Mouse (Mus musculus) hindbrain, embryonic 16.5 days (tissue): ENCODE measurements around the gene Enpp6. TPM values are rescaled to one million over a fixed set of nuclear protein-coding genes. Genes with fewer than 3 reads are reported as not detected.

ENCODE experiments used
- ATAC-seq: fragments of 200-750 bp; cut with Nextera tagmentation; 2 replicates; pipeline ENCODE4 v1.8.0; 2017; ENCODE audit warnings: moderate TSS enrichment, moderate library complexity
- H3K27ac ChIP-seq: fragments of 300-500 bp; sonication (generic); 2 replicates; pipeline ENCODE4 v1.5.1; 2014; ENCODE audit warnings: low read depth, mild to moderate bottlenecking, control low read depth, low read length, moderate library complexity
- H3K27me3 ChIP-seq: fragments of 300-500 bp; sonication (generic); replicated peaks from 2 replicates; pipeline ENCODE4 v1.6.1; 2014; ENCODE audit warnings: low read length; ENCODE audit not compliant: control insufficient read depth, insufficient read depth
- H3K36me3 ChIP-seq: fragments of 300-500 bp; sonication (generic); 2 replicates; pipeline ENCODE4 v1.6.1; 2014; ENCODE audit warnings: mild to moderate bottlenecking, low read length, moderate library complexity, mixed read lengths; ENCODE audit not compliant: control insufficient read depth, insufficient read depth
- H3K4me1 ChIP-seq: fragments of 300-500 bp; sonication (generic); 2 replicates; pipeline ENCODE4 v1.6.1; 2014; ENCODE audit warnings: low read depth, low read length; ENCODE audit not compliant: control insufficient read depth, insufficient read depth
- H3K4me2 ChIP-seq: fragments of 300-500 bp; sonication (generic); 2 replicates; pipeline ENCODE4 v1.6.1; 2014; ENCODE audit warnings: mild to moderate bottlenecking, low read length, control low read depth, moderate library complexity
- H3K4me3 ChIP-seq: fragments of 300-500 bp; sonication (generic); 2 replicates; pipeline ENCODE4 v1.5.1; 2014; ENCODE audit warnings: mild to moderate bottlenecking, low read length, control low read depth, moderate library complexity
- H3K9ac ChIP-seq: fragments of 300-500 bp; sonication (generic); 2 replicates; pipeline ENCODE4 v1.6.1; 2014; ENCODE audit warnings: low read depth, mild to moderate bottlenecking, control low read depth, low read length, moderate library complexity
- H3K9me3 ChIP-seq: fragments of 300-500 bp; sonication (generic); 2 replicates; pipeline ENCODE4 v1.6.1; 2014; ENCODE audit warnings: mild to moderate bottlenecking, low read length, moderate library complexity; ENCODE audit not compliant: control insufficient read depth
- WGBS: fragments of 180-500 bp; shearing (Covaris S2); extraction: QIAGEN DNeasy Blood & Tissue Kit; methylation state at CpG from one replicate; pipeline ENCODE4 v1.1.7; 2014; 5-methylcytosine and 5-hydroxymethylcytosine counted together
- polyA plus RNA-seq: library from polyadenylated mRNA; unstranded; fragments of >200 nt; fragmentation: Nextera tagmentation; extraction: Ambion mirVana; gene quantifications from 2 replicates; pipeline ENCODE4 v1.2.1, GENCODE M21; 2015

Enpp6 gene
- polyA plus RNA-seq, 1 experiment from 2014 or later, result 1.2 TPM

DNA sequence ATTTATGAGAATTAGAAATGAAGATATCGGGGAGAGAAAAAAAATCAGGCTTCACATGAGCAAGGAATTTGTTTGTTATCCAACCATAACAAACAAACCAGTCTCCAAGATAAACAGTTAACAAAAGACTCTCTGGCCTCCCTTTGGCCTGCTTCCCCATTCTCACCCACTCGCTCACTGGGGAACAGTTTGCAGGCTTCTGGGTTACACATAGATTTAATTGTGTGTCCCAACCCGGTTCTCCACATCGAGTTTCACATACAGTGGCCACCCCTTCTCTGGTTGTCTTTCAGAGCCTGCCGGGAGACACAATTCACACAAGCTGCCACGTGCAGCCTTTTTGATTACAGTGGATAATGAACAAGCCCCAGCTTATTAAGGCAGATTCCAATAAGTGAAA is 1.7 kb downstream of the Enpp6 start:
- no peak overlapping the region for H3K9ac ChIP-seq
- H3K4me2 ChIP-seq, result no peak overlapping the region
- no peaks in the 10 kb centered on the region for H3K36me3 ChIP-seq
- 59% methylated on average over 6 of the region's 6 CpGs for WGBS
- H3K27ac ChIP-seq, result no peak overlapping the region
- ATAC-seq, result no peak
- H3K4me1 ChIP-seq, result no peaks in the 10 kb centered on the region
- H3K4me3 ChIP-seq, result no peak overlapping the region
- no peaks in the 10 kb centered on the region for H3K27me3 ChIP-seq
- no peaks in the 10 kb centered on the region for H3K9me3 ChIP-seq

- Histone ChIP-seq H3K27me3 (no peaks in the 10 kb centered on the region), H3K4me2 (no peak overlapping the region), H3K36me3 (no peaks in the 10 kb centered on the region), H3K9ac (no peak overlapping the region), H3K27ac (no peak overlapping the region), H3K9me3 (no peaks in the 10 kb centered on the region), H3K4me1 (no peaks in the 10 kb centered on the region), H3K4me3 (no peak overlapping the region)
- 82% methylated on average over 5 of the region's 5 CpGs for WGBS
- ATAC-seq, result no peak
Observed at GRCm38 (mm10) chr8:46991081-46991480, 4.4 kb downstream of the Enpp6 start.

DNA sequence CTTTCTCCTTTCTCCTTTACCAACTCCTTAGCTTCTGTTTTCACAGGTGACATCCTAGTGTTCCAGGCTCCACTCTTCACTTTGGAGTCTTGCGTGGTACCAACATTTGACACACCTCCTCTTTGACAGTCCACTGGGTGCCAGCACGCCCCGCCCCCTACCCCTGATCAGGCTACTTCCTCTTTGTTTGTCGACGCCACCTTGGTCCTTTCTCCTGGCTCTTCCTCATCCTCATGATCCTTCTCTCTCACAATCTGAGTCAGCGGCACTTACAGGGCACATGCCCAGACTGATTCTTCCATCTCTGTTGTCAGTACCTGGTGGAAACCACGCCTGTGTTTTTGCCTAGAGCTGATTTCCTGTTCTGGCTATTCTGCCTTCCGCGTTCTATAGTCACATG is 5.9 kb downstream of the Enpp6 start:
- Histone ChIP-seq H3K36me3 (no peaks in the 10 kb centered on the region), H3K9me3 (no peaks in the 10 kb centered on the region), H3K4me2 (no peak overlapping the region), H3K27me3 (no peaks in the 10 kb centered on the region), H3K4me3 (no peak overlapping the region), H3K4me1 (no peaks in the 10 kb centered on the region), H3K9ac (no peak overlapping the region), H3K27ac (no peak overlapping the region)
- no peak for ATAC-seq
- 93% methylated on average over 9 of the region's 9 CpGs for WGBS

DNA sequence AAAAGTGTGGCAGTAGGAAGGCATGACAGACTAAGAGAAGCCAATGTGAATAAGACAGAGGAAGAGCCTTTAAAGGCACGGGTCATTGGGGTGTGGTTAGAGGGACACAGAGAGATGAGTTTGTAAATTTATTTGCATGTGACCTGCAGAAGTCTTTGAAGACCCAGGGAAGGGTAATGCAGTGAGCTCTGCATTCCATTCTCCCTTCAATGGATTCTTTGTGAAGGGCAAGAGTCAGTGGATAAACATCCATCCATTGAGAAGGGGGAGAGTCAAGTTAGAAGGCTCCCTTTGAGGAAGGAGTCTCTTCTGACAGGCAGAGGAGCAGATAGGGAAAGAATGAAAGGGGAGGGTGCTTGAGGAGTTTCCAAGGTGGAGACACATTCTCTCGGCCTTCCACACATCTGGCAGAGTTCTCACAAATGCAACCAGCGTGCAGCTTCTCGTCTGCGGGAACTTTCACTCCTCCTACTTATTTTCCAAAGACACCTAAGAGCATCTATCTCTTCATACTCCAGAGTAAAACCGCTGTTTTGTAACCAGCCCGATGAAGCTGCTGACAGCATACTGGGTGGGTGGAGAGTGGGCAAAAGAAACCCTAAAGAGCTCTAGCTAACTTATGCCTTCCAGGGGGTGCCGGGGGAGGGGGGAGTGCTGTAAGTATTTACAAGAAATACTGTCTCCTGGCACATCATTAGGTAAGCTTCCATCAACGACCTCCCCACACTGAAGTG is 9.4 kb downstream of the Enpp6 start:
- H3K4me3 ChIP-seq, result no peak overlapping the region
- H3K9ac ChIP-seq, result no peak overlapping the region
- no peak overlapping the region for H3K4me2 ChIP-seq
- no peaks in the 10 kb centered on the region for H3K4me1 ChIP-seq
- ATAC-seq, result no peak
- no peaks in the 10 kb centered on the region for H3K9me3 ChIP-seq
- no peak overlapping the region for H3K27ac ChIP-seq
- no peaks in the 10 kb centered on the region for H3K27me3 ChIP-seq
- 61% methylated on average over 9 of the region's 9 CpGs for WGBS
- H3K36me3 ChIP-seq, result no peaks in the 10 kb centered on the region

GRCm38 (mm10) chr8:47005676-47006075 is 19.0 kb downstream of the Enpp6 start:
- Histone ChIP-seq H3K9me3 (no peaks in the 10 kb centered on the region), H3K27ac (no peak overlapping the region), H3K4me3 (no peak overlapping the region), H3K36me3 (no peaks in the 10 kb centered on the region), H3K4me1 (no peaks in the 10 kb centered on the region), H3K9ac (no peak overlapping the region), H3K27me3 (no peaks in the 10 kb centered on the region), H3K4me2 (no peak overlapping the region)
- 45% methylated on average over 5 of the region's 5 CpGs for WGBS
- no peak for ATAC-seq

DNA sequence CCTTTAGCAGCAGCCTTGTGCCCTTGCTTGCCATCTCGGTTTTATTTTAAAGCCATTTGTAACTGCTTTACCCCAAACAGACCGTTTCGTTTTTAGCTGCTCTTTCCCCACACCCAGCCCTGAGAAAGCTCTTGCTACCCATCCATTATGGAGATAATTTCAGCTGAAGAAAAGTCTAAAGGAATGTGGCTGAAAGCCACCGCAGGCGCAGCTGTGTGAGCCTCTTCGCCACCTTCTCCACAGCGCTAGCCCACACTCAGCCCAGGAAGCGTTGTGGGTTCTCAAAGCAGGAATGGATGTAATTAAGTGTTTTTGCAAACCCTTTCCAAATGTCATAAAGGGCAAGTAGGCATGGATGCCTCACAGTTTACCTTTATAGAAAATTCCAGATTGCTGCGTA is 20.1 kb downstream of the Enpp6 start:
- 85% methylated on average over 9 of the region's 9 CpGs for WGBS
- no peak overlapping the region for H3K27ac ChIP-seq
- ATAC-seq, result no peak
- no peaks in the 10 kb centered on the region for H3K4me1 ChIP-seq
- H3K27me3 ChIP-seq, result no peaks in the 10 kb centered on the region
- no peaks in the 10 kb centered on the region for H3K9me3 ChIP-seq
- H3K9ac ChIP-seq, result no peak overlapping the region
- no peaks in the 10 kb centered on the region for H3K36me3 ChIP-seq
- no peak overlapping the region for H3K4me3 ChIP-seq
- no peak overlapping the region for H3K4me2 ChIP-seq

GRCm38 (mm10) chr8:47008220-47008773 is 21.6 kb downstream of the Enpp6 start:
- Histone ChIP-seq H3K9ac (no peak overlapping the region), H3K4me3 (no peak overlapping the region), H3K4me1 (no peaks in the 10 kb centered on the region), H3K27me3 (no peaks in the 10 kb centered on the region), H3K36me3 (no peaks in the 10 kb centered on the region), H3K4me2 (no peak overlapping the region), H3K9me3 (no peaks in the 10 kb centered on the region), H3K27ac (no peak overlapping the region)
- WGBS, result 86% methylated on average over 13 of the region's 13 CpGs
- ATAC-seq, result no peak

DNA sequence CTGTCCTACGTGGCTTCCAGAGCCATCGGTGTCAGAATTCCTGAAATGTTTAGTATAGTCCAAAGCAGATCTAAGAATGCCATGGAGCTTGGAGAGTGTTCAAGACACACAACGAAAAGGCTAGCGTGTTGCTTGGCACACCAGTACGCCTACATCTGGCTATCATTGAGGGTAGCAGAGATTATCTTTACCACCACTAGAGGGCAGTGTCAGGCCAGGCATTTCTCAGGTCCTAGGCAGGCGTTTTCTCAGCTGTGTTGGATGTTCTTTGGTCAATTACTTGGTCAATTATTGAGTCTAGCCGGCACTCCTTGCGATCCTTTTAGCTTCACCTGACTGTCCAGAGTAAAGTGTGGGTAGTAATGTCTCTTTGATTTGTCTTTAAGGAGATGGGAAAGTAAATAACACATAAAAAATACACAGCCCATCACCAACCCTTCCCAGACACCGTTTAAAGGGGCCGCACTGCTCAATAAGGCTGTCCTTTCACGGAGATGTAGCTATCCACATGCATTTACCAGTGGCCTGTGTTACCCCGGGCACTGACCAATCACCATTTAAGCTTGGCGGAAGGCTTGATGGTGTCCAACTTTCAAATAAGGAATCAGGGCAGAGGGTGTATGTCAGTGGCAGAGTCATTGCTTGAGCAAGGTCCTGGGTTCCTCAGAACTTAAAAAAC is 29.7 kb downstream of the Enpp6 start:
- Histone ChIP-seq H3K4me2 (no peak overlapping the region), H3K9me3 (no peaks in the 10 kb centered on the region), H3K36me3 (no peaks in the 10 kb centered on the region), H3K9ac (no peak overlapping the region), H3K4me1 (no peaks in the 10 kb centered on the region), H3K4me3 (no peak overlapping the region), H3K27ac (no peak overlapping the region), H3K27me3 (no peaks in the 10 kb centered on the region)
- 35% methylated on average over 13 of the region's 13 CpGs for WGBS
- ATAC-seq, result peak; percentile 93

DNA sequence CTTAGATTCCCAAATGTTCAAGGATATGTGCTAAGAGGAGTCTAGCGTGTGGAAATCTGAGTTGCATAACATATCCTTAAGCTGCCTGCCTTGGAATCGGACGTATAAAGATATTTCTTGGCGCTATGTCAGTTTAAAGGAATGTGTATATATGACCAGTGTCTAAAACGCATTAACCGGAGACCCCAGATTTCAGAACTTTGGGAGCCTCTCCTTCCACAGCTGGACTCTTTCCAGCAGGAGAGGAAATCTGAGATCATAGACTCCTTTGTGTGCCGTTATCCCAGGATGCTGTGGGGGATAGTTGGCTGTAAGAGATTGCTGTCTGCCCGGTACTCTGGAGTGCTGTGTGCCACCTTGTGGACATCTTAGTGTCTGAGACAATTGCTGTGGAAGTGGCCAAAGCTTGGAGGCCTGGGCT is 34.5 kb downstream of the Enpp6 start:
- no peaks in the 10 kb centered on the region for H3K27me3 ChIP-seq
- H3K9ac ChIP-seq, result no peak overlapping the region
- ATAC-seq, result no peak
- H3K36me3 ChIP-seq, result no peaks in the 10 kb centered on the region
- no peak overlapping the region for H3K4me3 ChIP-seq
- WGBS, result 69% methylated on average over 8 of the region's 8 CpGs
- no peaks in the 10 kb centered on the region for H3K9me3 ChIP-seq
- H3K4me2 ChIP-seq, result no peak overlapping the region
- no peaks in the 10 kb centered on the region for H3K4me1 ChIP-seq
- no peak overlapping the region for H3K27ac ChIP-seq
